Mouse (Mus musculus) heart, embryonic 11.5 days (tissue): Measurements from ENCODE around the gene Rpl27. TPM values are rescaled to one million over a fixed set of nuclear protein-coding genes. Genes with fewer than 3 reads are reported as not detected.

Experiments used
- microRNA-seq: library from miRNA; unstranded; fragments of <30 nt; microRNA quantifications from one replicate; pipeline ENCODE4, GENCODE M21; 2016; ENCODE audit warnings: borderline number of aligned reads
- polyA plus RNA-seq: library from polyadenylated mRNA; unstranded; fragments of >200 nt; fragmentation: Nextera tagmentation; extraction: Ambion mirVana; gene quantifications from 2 replicates; pipeline ENCODE4 v1.2.1, GENCODE M21; 2014

Gene Rpl27
- polyA plus RNA-seq, 1 experiment from 2014 or later, result 315 TPM

Small RNA genes within 50 kb of the gene (microRNA-seq; reads per million reads assigned to microRNA genes)
- 1.6 reads per million, percentile 20 among the genes with 10 or more reads in this experiment for gene Mir6929

Other genes starting within 250 kb of the Rpl27 start
- gene Ezh1, start 215.8 kb upstream of the Rpl27 start, polyA plus RNA-seq, result 10.2 and 12.7 TPM in 2 replicates
- gene Ramp2, start 196.3 kb upstream of the Rpl27 start, polyA plus RNA-seq, result 230 and 232 TPM in 2 replicates
- 126 and 128 TPM in 2 replicates for gene Vps25, start 188.6 kb upstream of the Rpl27 start, polyA plus RNA-seq
- gene Wnk4, start 181.7 kb upstream of the Rpl27 start, polyA plus RNA-seq, result 11.1 and 13.7 TPM in 2 replicates
- 1.1 TPM in 2 replicates for gene Cntd1, start 163.3 kb upstream of the Rpl27 start, polyA plus RNA-seq
- gene Coa3, start 163.2 kb upstream of the Rpl27 start, polyA plus RNA-seq, result 183 and 189 TPM in 2 replicates
- gene Becn1, start 140.0 kb upstream of the Rpl27 start, polyA plus RNA-seq, result 138 and 154 TPM in 2 replicates
- 104 and 105 TPM in 2 replicates for gene Psme3, start 126.1 kb upstream of the Rpl27 start, polyA plus RNA-seq
- 0.90 and 1.4 TPM in 2 replicates for gene Aoc2, start 117.2 kb upstream of the Rpl27 start, polyA plus RNA-seq
- gene Aoc3, start 111.7 kb upstream of the Rpl27 start, polyA plus RNA-seq, result 0.20 and 0.24 TPM in 2 replicates
- gene G6pc, start 74.7 kb upstream of the Rpl27 start, polyA plus RNA-seq, result not detected in 2 replicates
- gene Aarsd1, start 24.7 kb upstream of the Rpl27 start, polyA plus RNA-seq, result 49.7 and 52.3 TPM in 2 replicates
- gene Gm27029, start 17.5 kb upstream of the Rpl27 start, polyA plus RNA-seq, result 17.5 and 18.7 TPM in 2 replicates
- 9.6 and 12.9 TPM in 2 replicates for gene Rundc1, start 17.2 kb upstream of the Rpl27 start, polyA plus RNA-seq
- gene Ptges3l, start 17.0 kb upstream of the Rpl27 start, polyA plus RNA-seq, result 75.3 and 82.6 TPM in 2 replicates
- 10.2 and 11.8 TPM in 2 replicates for gene Ifi35, start 6.1 kb downstream of the Rpl27 start, polyA plus RNA-seq
- 17.5 and 22.3 TPM in 2 replicates for gene Rnd2, start 22.7 kb downstream of the Rpl27 start, polyA plus RNA-seq
- gene Vat1, start 23.9 kb downstream of the Rpl27 start, polyA plus RNA-seq, result 26.5 and 31.7 TPM in 2 replicates
- gene Brca1, start 109.7 kb downstream of the Rpl27 start, polyA plus RNA-seq, result 12.3 and 12.7 TPM in 2 replicates
- 48.4 and 72.2 TPM in 2 replicates for gene Nbr1, start 109.9 kb downstream of the Rpl27 start, polyA plus RNA-seq
- 3.3 and 4.4 TPM in 2 replicates for gene Tmem106a, start 139.9 kb downstream of the Rpl27 start, polyA plus RNA-seq
- gene Gm11634, start 157.0 kb downstream of the Rpl27 start, polyA plus RNA-seq, result not detected in 2 replicates
- gene Rdm1, start 184.9 kb downstream of the Rpl27 start, polyA plus RNA-seq, result 27.9 and 28.2 TPM in 2 replicates
- gene Arl4d, start 223.2 kb downstream of the Rpl27 start, polyA plus RNA-seq, result 9.4 and 10.5 TPM in 2 replicates